Mouse (Mus musculus) adrenal gland, adult (tissue): ENCODE data around the gene Spc24.
A peak's percentile ranks its signal among the peaks of the same experiment; 100 is the strongest.

Experiments used
- DNase-seq, 2 experiments: peaks; one replicate each; pipeline ENCODE4 v3.0.0; 2022 to 2023; ENCODE audit warnings: low spot score in 1 of 2; ENCODE audit not compliant: inconsistent age in 2 of 2

Spc24 gene

GRCm38 (mm10) chr9:21749382-21750118 is 10.6 kb downstream of the Spc24 start:
- no peak for DNase-seq

- DNase-seq, result peak; percentile 33 to 67
These were observed 11.6 kb downstream of the Spc24 start for GRCm38 (mm10) chr9:21748491-21748890.

- DNase-seq, result peak; percentile 84 to 88
These were observed 12.1 kb downstream of the Spc24 start for GRCm38 (mm10) chr9:21748033-21748432.

- no peak for DNase-seq
These were observed 12.8 kb downstream of the Spc24 start for GRCm38 (mm10) chr9:21747238-21747774.

GRCm38 (mm10) chr9:21741514-21741913 is 18.6 kb downstream of the Spc24 start:
- no peak for DNase-seq

GRCm38 (mm10) chr9:21740427-21740826 is 19.7 kb downstream of the Spc24 start:
- DNase-seq, result no peak

GRCm38 (mm10) chr9:21738776-21739175 is 21.3 kb downstream of the Spc24 start:
- no peak for DNase-seq

- no peak for DNase-seq
These were observed 22.9 kb downstream of the Spc24 start for GRCm38 (mm10) chr9:21737188-21737587.

- DNase-seq, result no peak
These were observed 23.5 kb downstream of the Spc24 start for GRCm38 (mm10) chr9:21736580-21736979.

GRCm38 (mm10) chr9:21735126-21735525 is 25.0 kb downstream of the Spc24 start:
- DNase-seq, result peak; percentile 66 to 85

GRCm38 (mm10) chr9:21733989-21734388 is 26.1 kb downstream of the Spc24 start:
- DNase-seq, result no peak

GRCm38 (mm10) chr9:21733446-21733845 is 26.7 kb downstream of the Spc24 start:
- no peak for DNase-seq

- no peak for DNase-seq
These were observed 27.8 kb downstream of the Spc24 start for GRCm38 (mm10) chr9:21732288-21732687.

GRCm38 (mm10) chr9:21729264-21729663 is 30.8 kb downstream of the Spc24 start:
- DNase-seq, result peak; percentile 82 to 90

GRCm38 (mm10) chr9:21728261-21728832 is 31.8 kb downstream of the Spc24 start:
- peak; percentile 67 to 89 for DNase-seq

- DNase-seq, result peak in 1 of 2 experiments; percentile 69
These were observed 33.7 kb downstream of the Spc24 start for GRCm38 (mm10) chr9:21726218-21726975.

- no peak for DNase-seq
These were observed 34.6 kb downstream of the Spc24 start for GRCm38 (mm10) chr9:21725224-21726121.

GRCm38 (mm10) chr9:21724147-21724536 is 36.0 kb downstream of the Spc24 start:
- DNase-seq, result peak; percentile 97 to 98

- peak; percentile 92 to 97 for DNase-seq
These were observed 36.5 kb downstream of the Spc24 start, which contains the start of gene Ldlr for GRCm38 (mm10) chr9:21723377-21724146. Gene Ldlr, plus strand, starts transcription at chr9:21723483.

- DNase-seq, result peak in 1 of 2 experiments; percentile 58
These were observed 39.1 kb downstream of the Spc24 start for GRCm38 (mm10) chr9:21721036-21721435.
